Mouse (Mus musculus): ENCODE measurements around the gene Zp1.
A peak's percentile ranks its signal among the peaks of the same experiment; 100 is the strongest.

Gene Zp1

DNA sequence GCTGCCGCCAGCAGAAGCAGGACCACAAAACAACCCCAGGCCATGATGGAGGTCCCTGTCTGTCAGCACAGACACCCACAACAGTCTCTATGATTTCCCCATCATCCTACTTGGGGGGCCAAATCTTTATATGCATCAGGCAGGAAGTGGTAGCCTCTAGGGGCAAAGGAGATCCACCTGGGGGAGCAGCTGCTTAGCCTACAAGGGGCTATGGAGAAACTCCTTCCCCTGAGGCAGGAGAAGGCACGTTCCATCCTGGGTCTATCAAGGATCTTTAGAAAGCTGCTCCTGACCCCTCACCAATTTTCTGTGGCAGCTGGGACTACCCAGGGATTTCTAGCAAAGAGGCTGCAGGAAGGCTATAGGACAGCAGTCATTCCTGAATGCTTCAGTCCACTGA is at the start of gene Zp1:
Gene Zp1, minus strand, starts transcription at position 101 of the 400 bp plus-strand sequence.
- no peak for DNase-seq (ENCODE audit: low spot score in 2 of 2)

- DNase-seq (ENCODE audit: low spot score in 2 of 2), result no peak
Measured at GRCm38 (mm10) chr19:10968578-10968977, 48.1 kb upstream of the Zp1 start.

GRCm38 (mm10) chr19:10965721-10966120 is 45.3 kb upstream of the Zp1 start:
- DNase-seq (ENCODE audit: low spot score in 2 of 2), result no peak

- no peak for DNase-seq (ENCODE audit: low spot score in 2 of 2)
Measured at GRCm38 (mm10) chr19:10959978-10960346, 39.5 kb upstream of the Zp1 start.

DNA sequence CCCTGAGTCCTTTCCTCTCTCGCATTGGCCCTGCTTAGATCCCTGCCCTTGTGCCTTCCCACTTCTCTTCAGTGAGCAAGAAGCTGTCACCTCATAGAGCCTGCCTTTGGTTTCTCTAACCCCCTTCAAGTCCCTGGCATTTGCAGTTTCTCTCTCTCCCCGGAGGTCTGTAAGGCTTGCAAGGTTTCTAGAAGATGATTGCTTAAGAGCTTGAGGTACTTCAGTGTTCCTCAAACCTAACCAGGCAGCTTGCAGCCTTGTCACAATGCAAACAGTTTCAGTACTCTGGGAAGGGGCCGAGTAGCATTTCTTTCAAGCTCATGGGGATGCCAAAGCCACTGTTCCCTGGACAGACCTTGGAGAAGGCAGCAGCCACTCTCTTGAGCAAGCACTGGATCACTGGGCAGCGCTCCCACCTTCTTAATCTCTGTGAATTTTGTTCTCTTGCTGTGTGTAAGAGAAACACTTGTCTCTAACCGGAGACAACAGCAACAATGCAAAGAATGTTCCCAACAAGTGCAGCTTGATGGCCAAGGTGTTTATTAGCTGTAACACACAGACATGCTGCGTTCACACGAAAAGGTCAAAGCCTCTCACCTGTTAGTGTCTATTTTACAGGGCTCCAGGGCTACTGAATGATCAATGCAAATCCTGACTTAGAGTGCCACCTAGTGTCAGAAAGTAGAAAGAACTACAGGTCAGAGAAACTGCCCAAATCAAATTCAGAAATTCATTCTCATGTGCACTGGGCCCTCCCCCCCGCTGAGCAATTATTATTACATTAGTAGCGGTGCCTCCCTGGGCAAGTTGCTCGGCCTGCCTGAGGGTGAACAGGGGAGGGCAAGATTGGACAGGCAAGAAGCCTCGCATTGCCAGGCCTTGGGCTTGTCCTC is 38.9 kb upstream of the Zp1 start:
- DNase-seq (ENCODE audit: low spot score in 2 of 2), result peak; percentile 37 to 63

DNA sequence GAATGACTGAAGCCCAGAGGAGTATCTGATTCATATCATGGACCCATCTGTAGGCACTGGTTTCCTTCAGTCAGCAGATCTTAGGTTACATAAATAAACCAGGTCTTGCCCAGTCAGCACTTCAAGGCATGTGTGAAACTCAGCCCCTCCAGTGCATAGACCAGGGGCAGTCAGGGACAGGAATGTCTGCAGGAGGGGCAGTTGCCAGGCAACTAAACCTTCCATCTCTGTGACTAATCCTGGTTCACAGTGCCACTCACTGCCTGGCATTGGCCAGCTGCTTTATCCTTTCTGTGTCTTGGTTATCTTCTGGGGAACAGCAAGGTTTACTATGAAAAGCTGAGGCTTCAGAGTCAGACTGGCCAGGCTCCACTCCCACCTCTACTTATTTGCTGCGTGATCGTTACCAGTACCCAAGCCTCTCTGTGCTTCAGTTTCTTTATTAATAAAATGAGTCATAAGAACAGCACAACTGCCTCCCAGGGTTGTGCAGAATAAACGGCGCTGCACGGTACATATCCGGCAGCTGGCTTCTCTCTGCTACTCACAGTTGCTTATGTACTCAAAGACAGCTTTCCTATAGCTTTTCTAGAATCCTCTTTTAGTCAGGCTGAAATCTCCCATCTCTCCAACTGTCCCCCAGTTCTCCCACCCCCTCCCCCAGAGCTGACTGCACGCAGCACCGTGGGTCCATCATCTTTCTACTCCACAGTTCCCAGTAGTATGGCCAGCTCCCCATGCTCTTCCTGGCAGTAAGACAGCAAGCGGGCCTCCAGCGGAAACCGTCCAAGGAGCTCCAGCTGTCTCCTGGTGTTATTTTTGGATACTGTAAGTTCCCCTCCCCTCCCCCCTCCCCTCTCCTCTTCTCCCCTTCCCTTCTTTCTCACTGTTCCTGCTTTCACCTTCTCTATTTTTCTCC is 31.8 kb upstream of the Zp1 start:
- no peak for DNase-seq (ENCODE audit: low spot score in 2 of 2)

- no peak for DNase-seq (ENCODE audit: low spot score in 2 of 2)
Measured at GRCm38 (mm10) chr19:10949558-10949957, 29.1 kb upstream of the Zp1 start.

DNA sequence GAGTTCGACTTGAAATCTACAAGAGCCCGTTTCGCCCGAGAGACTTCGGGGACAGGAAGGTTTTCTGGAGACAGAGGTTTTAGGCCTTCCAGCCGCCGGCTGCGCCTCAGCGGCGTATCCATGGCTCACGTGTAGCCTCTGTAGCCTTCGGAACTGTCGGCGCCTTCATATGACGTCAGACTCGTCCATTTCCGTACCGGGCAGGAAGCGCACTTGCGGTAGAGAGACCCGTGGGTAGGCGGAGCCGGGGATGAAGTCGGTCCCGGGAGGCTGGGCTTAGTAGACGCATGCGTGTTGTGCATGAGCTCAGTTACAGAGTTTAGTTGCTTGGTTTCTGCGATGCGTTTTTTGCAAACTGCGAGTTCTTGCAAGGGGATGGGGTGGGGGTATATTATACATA is 28.7 kb upstream of the Zp1 start, which contains the start of gene Ccdc86:
Gene Ccdc86, minus strand, starts transcription at position 155 of the 400 bp plus-strand sequence.
- DNase-seq (ENCODE audit: low spot score in 2 of 2), result peak; percentile 94 to 96

DNA sequence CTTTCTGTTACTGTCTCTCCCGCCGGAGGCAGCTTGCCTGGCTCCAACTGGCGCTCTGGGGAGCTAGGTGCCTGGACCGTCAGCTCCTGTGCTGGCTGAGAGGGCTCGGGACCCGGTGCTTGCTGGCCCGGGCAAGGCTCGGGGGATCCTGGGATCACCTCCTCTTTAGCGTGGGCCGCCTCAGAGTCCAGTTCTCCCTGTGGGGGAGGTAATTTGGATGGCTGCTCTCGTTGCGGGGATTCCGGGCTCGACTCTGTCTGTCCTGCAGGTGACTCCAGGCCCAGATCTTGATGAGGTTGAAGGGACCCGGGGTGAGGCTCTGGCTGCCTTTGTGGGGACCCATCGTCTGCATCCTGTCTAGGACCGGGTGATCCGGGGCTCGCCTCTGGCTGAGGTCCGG is 28.0 kb upstream of the Zp1 start:
- DNase-seq (ENCODE audit: low spot score in 2 of 2), result no peak

- no peak for DNase-seq (ENCODE audit: low spot score in 2 of 2)
Measured at GRCm38 (mm10) chr19:10947219-10947618, 26.8 kb upstream of the Zp1 start.

GRCm38 (mm10) chr19:10946506-10946905 is 26.1 kb upstream of the Zp1 start:
- no peak for DNase-seq (ENCODE audit: low spot score in 2 of 2)

DNA sequence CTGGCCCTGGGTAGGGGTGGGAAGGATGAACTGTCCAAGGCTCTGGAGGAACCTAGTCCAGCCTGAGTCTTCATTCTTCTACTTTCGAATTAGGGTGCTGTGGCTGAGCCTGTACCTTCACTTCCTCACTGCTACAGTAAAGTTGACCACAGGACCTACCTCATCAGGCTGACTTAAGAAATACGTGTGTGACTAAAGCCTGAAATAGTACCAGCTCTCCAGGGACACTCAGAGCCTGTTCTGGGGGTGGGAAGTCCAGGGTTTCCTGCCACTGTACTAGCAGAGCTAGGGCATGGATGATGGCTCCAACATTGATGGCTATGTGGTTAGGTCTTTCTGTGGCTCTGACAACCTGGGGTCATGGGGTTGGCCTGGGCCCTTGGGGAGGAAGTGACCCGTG is 23.5 kb upstream of the Zp1 start:
- no peak for DNase-seq (ENCODE audit: low spot score in 2 of 2)

- DNase-seq (ENCODE audit: low spot score in 2 of 2), result no peak
Measured at GRCm38 (mm10) chr19:10940801-10941457, 20.5 kb upstream of the Zp1 start.

DNA sequence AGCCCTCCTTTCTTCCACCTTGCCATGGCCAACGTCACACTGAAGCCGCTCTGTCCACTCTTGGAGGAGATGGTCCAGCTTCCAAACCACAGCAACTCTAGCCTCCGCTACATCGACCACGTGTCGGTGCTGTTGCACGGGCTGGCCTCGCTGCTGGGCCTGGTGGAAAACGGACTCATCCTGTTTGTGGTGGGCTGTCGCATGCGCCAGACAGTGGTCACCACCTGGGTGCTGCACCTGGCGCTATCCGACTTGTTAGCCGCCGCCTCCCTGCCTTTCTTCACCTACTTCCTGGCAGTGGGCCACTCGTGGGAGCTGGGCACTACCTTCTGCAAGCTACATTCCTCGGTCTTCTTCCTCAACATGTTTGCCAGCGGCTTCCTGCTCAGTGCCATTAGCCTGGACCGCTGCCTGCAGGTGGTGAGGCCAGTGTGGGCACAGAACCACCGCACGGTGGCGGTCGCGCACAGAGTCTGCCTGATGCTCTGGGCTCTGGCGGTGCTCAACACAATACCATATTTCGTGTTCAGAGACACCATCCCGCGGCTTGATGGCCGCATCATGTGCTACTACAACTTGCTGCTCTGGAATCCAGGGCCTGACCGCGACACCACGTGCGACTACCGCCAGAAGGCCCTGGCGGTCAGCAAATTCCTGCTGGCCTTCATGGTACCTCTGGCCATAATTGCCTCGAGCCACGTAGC is 19.8 kb upstream of the Zp1 start:
- DNase-seq (ENCODE audit: low spot score in 2 of 2), result peak; percentile 33 to 41

DNA sequence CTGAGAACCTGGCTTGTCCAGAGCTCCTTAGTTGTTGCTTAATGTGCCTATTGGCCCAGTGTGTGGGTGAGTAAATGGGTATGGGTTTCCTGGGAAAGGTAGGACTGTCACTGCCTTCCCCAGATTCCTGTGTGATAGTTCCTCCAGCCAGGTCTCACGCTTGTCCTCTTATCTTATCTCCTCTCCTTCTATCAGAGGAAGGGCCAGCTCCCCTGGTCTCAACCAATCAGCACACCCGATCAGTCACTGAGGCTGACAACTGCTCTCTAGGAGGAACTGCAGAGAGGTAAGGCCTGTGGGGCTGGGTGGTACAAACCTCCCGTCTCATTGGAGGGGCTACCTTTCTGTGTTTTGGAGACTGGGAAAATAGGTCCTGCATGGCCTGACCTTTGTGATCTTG is 18.3 kb upstream of the Zp1 start:
- no peak for DNase-seq (ENCODE audit: low spot score in 2 of 2)

DNA sequence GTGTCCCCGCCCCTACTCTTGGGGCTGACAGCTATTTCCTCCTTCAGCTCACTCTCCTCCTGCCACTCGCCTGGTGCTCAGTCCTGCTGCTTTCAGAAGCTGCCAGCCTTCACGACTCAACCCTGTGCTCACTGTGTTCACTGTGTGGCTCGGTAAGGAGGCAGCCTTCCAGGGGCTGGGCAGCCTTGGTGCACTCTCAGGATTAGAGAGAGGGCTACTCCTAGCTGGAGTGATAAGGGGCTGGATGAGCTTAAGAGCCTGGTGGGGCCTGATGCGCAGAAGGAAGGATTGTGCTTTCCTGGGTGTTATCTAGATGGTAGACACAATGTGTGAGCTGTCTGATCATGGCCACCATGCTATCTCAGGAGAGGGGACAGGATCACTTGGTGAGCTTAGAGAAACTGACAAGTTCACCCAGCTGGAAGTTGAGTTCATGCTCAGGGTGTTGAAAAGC is 16.7 kb upstream of the Zp1 start, which contains the start of gene Ptgdr2:
Gene Ptgdr2, plus strand, starts transcription at position 51 of the 454 bp plus-strand sequence.
- DNase-seq (ENCODE audit: low spot score in 2 of 2), result no peak

DNA sequence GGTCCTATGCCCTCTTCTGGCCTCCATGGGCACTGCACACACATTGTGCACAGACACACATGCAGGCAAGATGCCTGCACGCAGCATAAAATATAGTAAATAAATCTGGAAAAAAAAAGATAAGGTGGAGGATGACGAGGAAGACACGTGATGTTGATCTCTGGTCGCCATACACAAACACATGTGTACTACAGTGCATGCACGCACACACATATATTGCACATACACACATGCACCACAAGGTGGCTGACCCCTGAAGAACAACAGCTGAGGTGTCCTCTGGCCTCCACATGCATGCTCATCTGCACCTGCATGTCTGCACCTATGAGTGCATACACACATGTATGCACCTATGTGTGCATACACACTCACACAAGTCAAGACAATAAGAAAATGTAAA is 15.6 kb upstream of the Zp1 start:
- DNase-seq (ENCODE audit: low spot score in 2 of 2), result no peak

- DNase-seq (ENCODE audit: low spot score in 2 of 2), result no peak
Measured at GRCm38 (mm10) chr19:10935029-10935428, 14.6 kb upstream of the Zp1 start.

GRCm38 (mm10) chr19:10930641-10931040 is 10.2 kb upstream of the Zp1 start:
- no peak for DNase-seq (ENCODE audit: low spot score in 2 of 2)

GRCm38 (mm10) chr19:10926666-10927065 is 6.2 kb upstream of the Zp1 start:
- no peak for DNase-seq (ENCODE audit: low spot score in 2 of 2)

DNA sequence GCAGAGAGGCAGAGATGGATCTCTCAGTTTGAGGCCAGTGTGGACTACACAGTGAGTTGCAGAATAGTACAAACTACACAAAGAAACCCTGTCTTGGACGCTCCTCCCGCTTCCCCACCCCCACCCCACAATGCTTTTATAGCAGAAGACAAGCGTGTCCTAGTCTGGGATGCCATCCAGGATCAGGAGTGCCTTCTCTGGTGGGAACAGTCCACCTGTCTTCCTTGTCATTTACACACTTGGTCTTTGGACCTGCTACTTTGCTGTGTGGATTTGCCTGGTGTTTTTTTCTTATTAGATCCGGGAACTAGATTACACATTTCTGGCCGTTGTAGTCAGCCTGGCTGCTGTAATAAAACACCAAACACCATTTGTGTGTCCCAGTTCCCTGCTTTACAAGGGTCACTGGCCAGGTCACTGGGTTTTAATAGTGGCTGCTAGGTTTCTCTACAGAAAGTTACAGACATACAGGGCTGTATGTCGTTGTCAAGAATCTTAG is 5.7 kb upstream of the Zp1 start:
- DNase-seq (ENCODE audit: low spot score in 2 of 2), result no peak
